Mouse (Mus musculus) embryonic facial prominence, embryonic 14.5 days (tissue): ENCODE data around the gene Gm28539. TPM values are rescaled to one million over a fixed set of nuclear protein-coding genes. Genes with fewer than 3 reads are reported as not detected.

Experiments used
- ATAC-seq: fragments of 200-750 bp; cut with Nextera tagmentation; 2 replicates; pipeline ENCODE4 v1.8.0; 2017; ENCODE audit warnings: low read depth, moderate number of reproducible peaks, moderate TSS enrichment
- DNase-seq: peaks from one replicate; pipeline ENCODE4 v3.0.0-alpha.2; 2015; ENCODE audit warnings: low spot score
- H3K27ac ChIP-seq: fragments of 300-500 bp; sonication (generic); replicated peaks from 2 replicates; pipeline ENCODE4 v1.5.1; 2014; ENCODE audit warnings: low read depth, mild to moderate bottlenecking, low read length, moderate library complexity
- H3K27me3 ChIP-seq: fragments of 300-500 bp; sonication (generic); replicated peaks from 2 replicates; pipeline ENCODE4 v1.6.1; 2014; ENCODE audit warnings: low read length; ENCODE audit not compliant: control insufficient read depth, insufficient read depth
- H3K36me3 ChIP-seq: fragments of 300-500 bp; sonication (generic); 2 replicates; pipeline ENCODE4 v1.6.1; 2014; ENCODE audit warnings: low read length, mixed read lengths; ENCODE audit not compliant: control insufficient read depth, insufficient read depth
- H3K4me1 ChIP-seq: fragments of 300-500 bp; sonication (generic); 2 replicates; pipeline ENCODE4 v1.6.1; 2014; ENCODE audit warnings: antibody characterized with exemption, low read length; ENCODE audit not compliant: control insufficient read depth, insufficient read depth
- H3K4me2 ChIP-seq: fragments of 300-500 bp; sonication (generic); 2 replicates; pipeline ENCODE4 v1.6.1; 2014; ENCODE audit warnings: low read depth, mild to moderate bottlenecking, low read length, moderate library complexity, mixed read lengths
- H3K4me3 ChIP-seq: fragments of 300-500 bp; sonication (generic); 2 replicates; pipeline ENCODE4 v1.5.1; 2014; ENCODE audit warnings: low read depth, mild to moderate bottlenecking, low read length
- H3K9ac ChIP-seq: fragments of 300-500 bp; sonication (generic); 2 replicates; pipeline ENCODE4 v1.6.1; 2014; ENCODE audit warnings: low read depth, mild to moderate bottlenecking, low read length, moderate library complexity, mixed read lengths
- H3K9me3 ChIP-seq: fragments of 300-500 bp; sonication (generic); 2 replicates; pipeline ENCODE4 v1.6.1; 2016; ENCODE audit warnings: low read length; ENCODE audit not compliant: control insufficient read depth
- WGBS: fragments of 180-500 bp; shearing (Covaris S2); extraction: QIAGEN DNeasy Blood & Tissue Kit; methylation state at CpG from one replicate; pipeline ENCODE4 v1.1.7; 2014; 5-methylcytosine and 5-hydroxymethylcytosine counted together
- polyA plus RNA-seq: library from polyadenylated mRNA; unstranded; fragments of >200 nt; fragmentation: Nextera tagmentation; extraction: Ambion mirVana; gene quantifications from 2 replicates; pipeline ENCODE4 v1.2.1, GENCODE M21; 2014

Gene Gm28539
- polyA plus RNA-seq, 1 experiment from 2014 or later, result not detected

DNA sequence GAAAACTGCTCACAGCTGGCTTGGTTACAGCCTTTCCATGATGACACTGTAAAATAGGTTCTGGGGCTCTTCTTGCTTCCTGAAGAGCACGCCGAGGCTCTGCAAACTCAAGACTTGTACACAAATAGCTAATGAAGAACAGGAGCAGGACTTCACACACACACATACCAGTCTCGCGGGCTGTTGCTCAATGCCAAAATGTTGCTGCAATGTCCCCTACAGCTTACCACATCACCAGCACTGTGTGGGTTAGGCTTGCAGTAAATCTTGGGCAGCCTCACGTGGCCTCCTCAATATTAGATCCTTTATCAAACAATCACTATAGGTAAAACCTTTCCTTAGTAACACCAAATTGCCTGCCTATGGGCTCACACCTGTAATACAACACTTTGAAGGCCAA lies 27.4 kb upstream of the Gm28539 start:
- H3K4me3 ChIP-seq, result no peak overlapping the region
- DNase-seq (no peak), ATAC-seq (no peak)
- no peak overlapping the region for H3K27ac ChIP-seq
- H3K27me3 ChIP-seq, result no peaks in the 10 kb centered on the region
- WGBS, result 84% methylated on average over 5 of the region's 5 CpGs
- H3K36me3 ChIP-seq, result peaks cover 45% of the 10 kb centered on the region
- H3K9ac ChIP-seq, result no peak overlapping the region
- no peaks in the 10 kb centered on the region for H3K9me3 ChIP-seq
- H3K4me1 ChIP-seq, result peaks cover 6% of the 10 kb centered on the region
- no peak overlapping the region for H3K4me2 ChIP-seq

DNA sequence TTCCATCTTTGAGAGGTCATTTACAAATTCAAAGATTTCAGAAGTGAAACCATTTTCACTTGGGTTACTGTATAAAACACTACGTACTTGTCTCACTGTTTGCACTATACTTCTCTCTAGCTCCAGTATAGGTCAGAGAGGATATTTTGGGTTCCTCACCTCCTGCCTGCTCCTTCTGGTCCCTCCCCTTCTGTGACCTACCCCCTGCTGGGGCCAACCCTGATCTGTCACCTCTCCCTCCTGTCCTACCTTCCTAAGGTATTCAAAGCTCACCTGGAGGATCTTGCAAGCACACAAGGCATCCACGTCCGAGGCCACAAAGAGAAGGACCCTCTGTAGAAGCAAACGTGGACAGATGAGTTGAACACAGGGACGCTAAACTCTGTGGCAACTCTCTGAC lies 25.4 kb upstream of the Gm28539 start:
- Histone ChIP-seq H3K36me3 (peaks cover 42% of the 10 kb centered on the region), H3K9me3 (no peaks in the 10 kb centered on the region), H3K4me2 (peak overlapping the region; percentile 65), H3K27me3 (no peaks in the 10 kb centered on the region), H3K27ac (no peak overlapping the region), H3K4me1 (peaks cover 6% of the 10 kb centered on the region), H3K4me3 (peak overlapping the region; percentile 75), H3K9ac (peak overlapping the region; percentile 61)
- DNase-seq (no peak), ATAC-seq (no peak)
- WGBS, result 10% methylated on average over 5 of the region's 5 CpGs

DNA sequence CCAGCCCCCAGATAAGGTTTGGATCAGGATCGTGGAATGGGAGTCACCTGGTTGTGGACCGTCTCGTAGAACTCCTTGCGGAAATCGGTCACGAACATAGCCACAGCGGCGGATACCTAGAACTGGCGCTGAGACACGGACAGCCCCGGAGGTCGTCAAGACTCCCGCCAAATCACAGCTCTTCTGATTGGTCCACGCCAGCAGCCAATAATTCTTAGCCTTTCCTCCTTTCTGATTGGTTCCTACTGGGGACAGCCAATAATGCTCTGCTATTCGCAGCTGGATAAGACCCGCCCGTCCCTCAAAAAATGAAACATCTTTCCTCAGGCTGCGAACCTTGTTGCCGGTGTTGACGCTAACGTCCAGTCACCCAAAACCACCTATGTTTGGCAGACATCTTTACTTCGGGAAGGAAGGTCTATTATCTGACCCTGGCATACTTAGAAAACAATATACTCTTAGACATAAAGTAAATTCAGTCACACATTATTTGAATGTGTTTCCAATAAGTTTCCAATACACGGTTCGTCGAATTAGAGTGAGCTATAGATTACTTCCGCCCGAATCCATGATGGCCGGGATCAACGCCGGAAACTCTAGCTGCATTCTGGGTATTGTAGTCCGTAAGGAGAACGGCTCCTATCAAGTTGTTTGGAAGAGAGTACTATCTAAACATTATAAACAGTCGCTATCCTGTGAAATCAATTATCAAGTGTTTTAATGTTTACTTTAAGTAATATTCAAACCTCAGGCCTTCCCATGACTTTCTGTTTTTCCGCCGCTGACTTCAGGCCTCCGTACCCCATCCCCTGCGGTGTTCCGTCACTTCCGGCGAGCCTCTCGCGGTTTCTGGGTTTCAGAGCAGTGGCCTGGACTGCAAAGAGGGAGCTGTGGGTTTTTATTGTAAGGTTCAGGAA lies 24.7 kb upstream of the Gm28539 start, which contains the start of the genes Ufd1 and Cdc45:
TSS of gene Ufd1 (plus strand) at position 312 of the 917 bp plus-strand sequence.
TSS of gene Cdc45 (minus strand) at position 520 of the 917 bp plus-strand sequence.
- H3K27me3 ChIP-seq, result no peaks in the 10 kb centered on the region
- H3K9ac ChIP-seq, result peak within 1 kb of the TSS; percentile 90

DNA sequence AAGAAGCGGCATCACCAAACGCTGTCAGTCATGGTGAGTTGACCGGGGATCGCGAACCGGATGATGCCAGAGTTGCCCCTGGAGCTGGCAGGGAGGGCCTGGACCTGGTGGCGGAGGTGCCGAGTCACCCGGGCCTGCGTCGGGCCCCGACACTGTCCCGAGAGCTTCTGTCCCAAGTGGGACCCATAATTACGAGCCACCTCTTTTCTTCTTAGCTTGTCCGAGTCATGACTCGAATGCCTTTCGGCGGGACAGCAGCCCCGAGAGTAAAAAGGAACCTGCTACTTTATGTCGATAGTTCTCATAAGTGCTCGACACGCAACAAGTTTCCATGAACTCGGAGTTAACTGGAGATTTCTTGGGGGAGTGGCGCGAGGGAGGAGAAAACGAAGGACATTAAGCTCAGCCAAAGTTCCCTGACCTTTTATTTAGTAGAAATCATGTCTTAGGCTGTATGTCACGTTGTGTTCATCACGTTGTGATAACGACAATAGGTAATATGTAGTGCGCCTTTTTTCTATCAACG lies 23.9 kb upstream of the Gm28539 start:
- Histone ChIP-seq H3K27ac (peak overlapping the region; percentile 79), H3K36me3 (peaks cover 42% of the 10 kb centered on the region)
- ATAC-seq, result peak; percentile 19; the same call in 1 of the 2 replicates

More for the DNA sequence above, 24.7 kb upstream of the Gm28539 start, which contains the start of the genes Ufd1 and Cdc45:
- Histone ChIP-seq H3K27ac (peak within 1 kb of the TSS; percentile 79), H3K4me2 (peak within 1 kb of the TSS; percentile 82), H3K36me3 (peaks cover 42% of the 10 kb centered on the region), H3K4me3 (peak within 1 kb of the TSS; percentile 75), H3K4me1 (peaks cover 6% of the 10 kb centered on the region), H3K9me3 (no peaks in the 10 kb centered on the region)
- ATAC-seq (peak; percentile 97), DNase-seq (peak; percentile 99)
- WGBS, result under 1% methylated on average over 42 of the region's 42 CpGs

GRCm38 (mm10) chr16:18822356-18822755 lies 14.0 kb upstream of the Gm28539 start:
- no peaks in the 10 kb centered on the region for H3K9me3 ChIP-seq
- 81% methylated on average over 1 of the region's 1 CpGs for WGBS

More for the DNA sequence above, 23.9 kb upstream of the Gm28539 start:
- Histone ChIP-seq H3K9ac (peak overlapping the region; percentile 90), H3K9me3 (no peaks in the 10 kb centered on the region), H3K27me3 (no peaks in the 10 kb centered on the region), H3K4me3 (peak overlapping the region; percentile 75), H3K4me2 (peak overlapping the region; percentile 82), H3K4me1 (peaks cover 6% of the 10 kb centered on the region)
- WGBS, result 2% methylated on average over 31 of the region's 31 CpGs
- peak; percentile 9 for DNase-seq

GRCm38 (mm10) chr16:18822925-18823324 lies 13.5 kb upstream of the Gm28539 start:
- H3K9me3 ChIP-seq, result no peaks in the 10 kb centered on the region
- DNase-seq, result no peak
- H3K4me3 ChIP-seq, result no peak overlapping the region
- no peaks in the 10 kb centered on the region for H3K4me1 ChIP-seq
- H3K9ac ChIP-seq, result no peak overlapping the region
- WGBS, result 86% methylated on average over 4 of the region's 4 CpGs
- H3K27ac ChIP-seq, result no peak overlapping the region
- no peak for ATAC-seq
- peaks cover 96% of the 10 kb centered on the region for H3K36me3 ChIP-seq
- no peaks in the 10 kb centered on the region for H3K27me3 ChIP-seq
- no peak overlapping the region for H3K4me2 ChIP-seq

More at GRCm38 (mm10) chr16:18822356-18822755, 14.0 kb upstream of the Gm28539 start:
- H3K4me3 ChIP-seq, result no peak overlapping the region
- H3K4me1 ChIP-seq, result no peaks in the 10 kb centered on the region
- no peaks in the 10 kb centered on the region for H3K27me3 ChIP-seq
- ATAC-seq (no peak), DNase-seq (no peak)
- no peak overlapping the region for H3K9ac ChIP-seq
- no peak overlapping the region for H3K4me2 ChIP-seq
- no peak overlapping the region for H3K27ac ChIP-seq
- H3K36me3 ChIP-seq, result peaks cover 96% of the 10 kb centered on the region

DNA sequence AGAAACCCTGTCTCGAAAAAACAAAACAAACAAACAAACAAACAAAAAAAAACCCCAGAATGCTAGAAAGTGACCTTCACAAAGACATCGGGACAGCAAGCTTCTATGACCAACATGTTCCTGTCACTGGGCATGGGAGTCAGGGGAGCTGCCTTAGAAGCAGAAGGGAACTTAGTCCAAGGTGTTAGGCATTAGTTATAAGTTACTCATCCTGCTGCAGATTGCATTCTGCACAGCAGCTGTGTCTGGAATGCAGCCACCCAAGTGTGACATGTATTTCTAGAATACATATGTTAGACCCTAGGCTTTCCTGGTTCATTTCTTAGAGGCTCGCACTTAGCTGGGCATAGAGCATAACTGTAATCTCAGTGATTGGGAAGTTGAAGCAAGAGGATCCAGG lies 7.8 kb upstream of the Gm28539 start:
- H3K9ac ChIP-seq, result no peak overlapping the region
- H3K4me1 ChIP-seq, result no peaks in the 10 kb centered on the region
- WGBS, result over 99% methylated on average over 3 of the region's 3 CpGs
- H3K4me3 ChIP-seq, result no peak overlapping the region
- no peaks in the 10 kb centered on the region for H3K27me3 ChIP-seq
- H3K9me3 ChIP-seq, result no peaks in the 10 kb centered on the region
- no peak overlapping the region for H3K4me2 ChIP-seq
- H3K36me3 ChIP-seq, result peaks cover 96% of the 10 kb centered on the region
- no peak for ATAC-seq
- no peak for DNase-seq
- H3K27ac ChIP-seq, result no peak overlapping the region

DNA sequence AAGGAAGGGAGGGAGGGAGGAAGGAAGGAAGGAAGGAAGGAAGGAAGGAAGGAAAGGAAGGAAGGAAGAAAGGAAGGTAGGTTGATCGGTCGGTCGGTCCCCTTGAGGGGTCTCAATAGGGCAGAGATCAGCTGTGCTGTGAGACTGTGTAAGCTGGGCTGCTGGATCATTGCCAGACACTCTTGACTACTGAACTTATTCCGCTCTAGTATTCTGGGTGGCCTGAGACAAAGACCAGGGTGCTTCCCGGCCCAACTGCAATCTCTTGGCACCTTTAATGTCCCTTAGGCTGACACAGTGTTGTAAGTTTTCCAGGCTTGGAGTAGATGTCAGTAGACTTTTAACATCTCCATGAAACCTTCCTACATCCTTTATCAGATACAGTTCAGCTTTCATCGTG lies 7.3 kb upstream of the Gm28539 start:
- Histone ChIP-seq H3K27me3 (no peaks in the 10 kb centered on the region), H3K4me3 (no peak overlapping the region), H3K4me1 (no peaks in the 10 kb centered on the region), H3K4me2 (no peak overlapping the region), H3K9me3 (no peaks in the 10 kb centered on the region), H3K9ac (no peak overlapping the region), H3K36me3 (peaks cover 98% of the 10 kb centered on the region), H3K27ac (no peak overlapping the region)
- WGBS, result 89% methylated on average over 6 of the region's 6 CpGs
- DNase-seq, result no peak
- ATAC-seq, result no peak
